Mouse (Mus musculus) megakaryocyte, embryonic 14.5 days (primary cell): ENCODE results near the gene Ntf5. TPM values are rescaled to one million over a fixed set of nuclear protein-coding genes. Genes with fewer than 3 reads are reported as not detected.
A peak's percentile ranks its signal among the peaks of the same experiment; 100 is the strongest.

Experiments
- H3K27me3 ChIP-seq: replicated peaks from 2 replicates; pipeline ENCODE3; 2012; ENCODE audit warnings: inconsistent platforms
- H3K36me3 ChIP-seq: replicated peaks from 2 replicates; pipeline ENCODE3; 2012; ENCODE audit warnings: low read length, inconsistent platforms, mixed read lengths
- H3K4me1 ChIP-seq: 2 replicates; pipeline ENCODE4 v1.6.1; 2012; ENCODE audit warnings: inconsistent platforms
- H3K4me3 ChIP-seq: replicated peaks from 2 replicates; pipeline ENCODE3; 2012; ENCODE audit warnings: moderate library complexity, mild to moderate bottlenecking, inconsistent platforms
- H3K9me3 ChIP-seq: 2 replicates; pipeline ENCODE4 v1.6.1; 2012; ENCODE audit warnings: inconsistent platforms
- FLI1 ChIP-seq: IDR thresholded peaks from 2 replicates; pipeline ENCODE4 v1.6.1; 2012; ENCODE audit warnings: low read length, inconsistent platforms, mixed read lengths
- GATA1 ChIP-seq: IDR thresholded peaks from 3 replicates; pipeline ENCODE4 v1.6.1; 2012; ENCODE audit warnings: mixed read lengths, low read length, inconsistent platforms, borderline replicate concordance
- polyA plus RNA-seq: library from polyadenylated mRNA; stranded (reverse); fragments of >175 nt; gene quantifications from 2 replicates; pipeline ENCODE4 v1.2.3, GENCODE M21; 2012; ENCODE audit warnings: low replicate concordance; ENCODE audit not compliant: insufficient read depth

Gene Ntf5
- polyA plus RNA-seq, 1 experiment, result not detected

GRCm38 (mm10) chr7:45403532-45404261 is 9.8 kb upstream of the Ntf5 start:
- H3K36me3 ChIP-seq, result no peaks in the 10 kb centered on the region
- peaks cover 34% of the 10 kb centered on the region for H3K4me1 ChIP-seq
- H3K9me3 ChIP-seq, result peaks cover 3% of the 10 kb centered on the region; the same call in 1 of the 2 replicates
- peaks cover 55% of the 10 kb centered on the region for H3K27me3 ChIP-seq
- TF ChIP-seq FLI1 (no peak), GATA1 (no peak)
- H3K4me3 ChIP-seq, result no peak overlapping the region

GRCm38 (mm10) chr7:45405091-45406075 is 8.1 kb upstream of the Ntf5 start, which contains the start of gene Kcna7:
Kcna7 (plus strand) TSS chr7:45405653.
- peak within 1 kb of the TSS; percentile 91 for H3K4me3 ChIP-seq

DNA sequence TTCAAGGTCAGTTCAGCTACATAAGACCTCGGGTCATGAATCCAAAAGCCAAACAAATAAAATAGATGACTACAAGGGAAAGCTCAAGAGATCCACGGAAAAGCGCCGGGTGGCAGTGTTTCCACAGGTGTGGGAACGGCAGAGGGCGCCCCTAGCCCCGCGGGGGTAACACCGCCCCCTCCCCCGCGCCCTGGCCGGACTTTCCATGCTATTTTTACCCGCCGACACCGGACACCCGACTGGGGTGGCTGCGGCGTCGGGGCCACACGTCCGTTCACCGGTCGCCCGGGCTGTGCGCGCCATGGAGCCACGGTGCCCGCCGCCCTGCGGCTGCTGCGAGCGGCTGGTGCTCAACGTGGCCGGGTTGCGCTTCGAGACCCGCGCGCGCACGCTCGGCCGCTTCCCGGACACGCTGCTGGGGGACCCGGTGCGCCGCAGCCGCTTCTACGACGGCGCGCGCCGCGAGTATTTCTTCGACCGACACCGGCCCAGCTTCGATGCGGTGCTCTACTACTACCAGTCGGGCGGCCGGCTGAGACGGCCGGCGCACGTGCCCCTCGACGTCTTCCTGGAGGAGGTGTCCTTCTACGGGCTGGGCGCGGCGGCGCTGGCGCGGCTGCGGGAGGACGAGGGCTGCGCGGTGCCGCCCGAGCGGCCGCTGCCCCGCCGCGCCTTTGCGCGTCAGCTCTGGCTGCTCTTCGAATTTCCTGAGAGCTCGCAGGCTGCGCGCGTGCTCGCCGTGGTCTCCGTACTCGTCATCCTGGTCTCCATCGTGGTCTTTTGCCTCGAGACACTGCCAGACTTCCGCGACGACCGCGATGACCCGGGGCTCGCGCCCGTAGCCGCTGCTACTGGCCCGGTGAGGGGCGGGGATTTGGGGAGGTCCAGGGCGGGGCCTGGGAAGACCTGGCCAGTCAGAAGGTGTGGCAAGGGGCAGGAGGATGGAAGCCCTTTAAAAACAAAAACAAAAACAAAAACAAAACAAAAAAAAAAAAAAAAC is 7.0 kb upstream of the Ntf5 start:
- TF ChIP-seq FLI1 (no peak), GATA1 (no peak)
- H3K4me3 ChIP-seq, result peak overlapping the region; percentile 91
- H3K36me3 ChIP-seq, result no peaks in the 10 kb centered on the region
- H3K9me3 ChIP-seq, result peaks cover 3% of the 10 kb centered on the region; the same call in 1 of the 2 replicates
- peaks cover 35% of the 10 kb centered on the region for H3K4me1 ChIP-seq
- H3K27me3 ChIP-seq, result peaks cover 81% of the 10 kb centered on the region

More at GRCm38 (mm10) chr7:45405091-45406075, 8.1 kb upstream of the Ntf5 start, which contains the start of gene Kcna7:
- H3K36me3 ChIP-seq, result no peaks in the 10 kb centered on the region
- H3K4me1 ChIP-seq, result peaks cover 35% of the 10 kb centered on the region
- TF ChIP-seq GATA1, result no peak
- no peak for TF ChIP-seq FLI1
- H3K9me3 ChIP-seq, result peaks cover 3% of the 10 kb centered on the region; the same call in 1 of the 2 replicates
- H3K27me3 ChIP-seq, result peaks cover 71% of the 10 kb centered on the region

DNA sequence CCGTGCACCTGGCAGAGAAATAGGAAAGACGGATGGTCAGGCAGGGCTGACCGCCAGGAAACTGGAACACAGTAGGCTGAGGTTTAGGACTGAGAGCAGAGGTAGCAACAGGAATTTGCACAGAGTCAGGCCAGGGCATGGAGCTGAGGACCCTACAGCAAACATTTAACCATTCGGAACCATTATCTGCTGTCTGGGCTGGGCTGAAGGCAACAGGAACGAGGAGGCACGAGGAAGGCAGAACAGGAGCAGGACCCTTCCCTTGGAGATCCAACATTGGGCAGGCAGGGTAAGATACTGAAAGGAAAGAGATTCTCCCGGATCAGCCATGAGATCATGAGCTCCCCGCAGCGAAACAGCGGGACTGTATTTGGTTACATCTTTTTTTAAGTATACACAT is 5.7 kb upstream of the Ntf5 start:
- no peaks in the 10 kb centered on the region for H3K36me3 ChIP-seq
- TF ChIP-seq FLI1 (no peak), GATA1 (no peak)
- peaks cover 39% of the 10 kb centered on the region for H3K4me1 ChIP-seq
- no peaks in the 10 kb centered on the region; the same call in 1 of the 2 replicates for H3K9me3 ChIP-seq
- peaks cover 78% of the 10 kb centered on the region for H3K27me3 ChIP-seq
- H3K4me3 ChIP-seq, result no peak overlapping the region

- Histone ChIP-seq H3K36me3 (no peaks in the 10 kb centered on the region), H3K4me3 (no peak overlapping the region), H3K9me3 (no peaks in the 10 kb centered on the region; the same call in 1 of the 2 replicates), H3K4me1 (peaks cover 43% of the 10 kb centered on the region), H3K27me3 (peaks cover 79% of the 10 kb centered on the region)
- no peak for TF ChIP-seq GATA1
- TF ChIP-seq FLI1, result no peak
Measured at GRCm38 (mm10) chr7:45408351-45408750, 5.1 kb upstream of the Ntf5 start.

- Histone ChIP-seq H3K4me3 (no peak overlapping the region), H3K36me3 (no peaks in the 10 kb centered on the region), H3K4me1 (peaks cover 49% of the 10 kb centered on the region), H3K27me3 (peaks cover 85% of the 10 kb centered on the region), H3K9me3 (no peaks in the 10 kb centered on the region; the same call in 1 of the 2 replicates)
- TF ChIP-seq GATA1 (no peak), FLI1 (no peak)
Measured at GRCm38 (mm10) chr7:45408949-45409348, 4.5 kb upstream of the Ntf5 start.

DNA sequence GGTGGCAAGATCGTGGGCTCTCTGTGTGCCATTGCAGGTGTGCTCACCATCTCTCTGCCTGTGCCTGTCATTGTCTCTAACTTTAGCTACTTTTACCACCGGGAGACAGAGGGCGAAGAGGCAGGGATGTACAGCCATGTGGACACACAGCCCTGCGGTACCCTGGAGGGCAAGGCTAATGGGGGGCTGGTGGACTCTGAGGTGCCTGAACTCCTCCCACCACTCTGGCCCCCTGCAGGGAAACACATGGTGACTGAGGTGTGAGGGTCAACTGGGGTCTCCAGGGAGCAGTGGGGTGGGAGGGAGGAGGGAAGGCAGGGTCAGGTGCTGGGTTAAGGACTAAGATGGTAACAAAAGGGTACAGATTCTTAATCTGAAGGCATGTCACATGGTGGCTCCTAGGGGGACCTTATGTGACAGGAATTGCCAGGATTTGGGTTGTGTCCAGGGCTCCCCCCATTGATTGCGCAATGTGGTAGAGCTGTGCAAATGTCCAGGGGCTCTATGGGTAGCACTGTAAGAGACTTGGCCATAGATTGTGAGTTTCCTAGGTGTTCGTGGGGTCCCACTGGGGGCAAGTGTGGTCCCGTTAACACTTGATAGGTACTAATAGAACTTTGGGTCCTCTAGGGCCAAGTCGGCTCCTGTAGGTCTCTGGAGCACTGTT is 3.9 kb upstream of the Ntf5 start:
- H3K9me3 ChIP-seq, result no peaks in the 10 kb centered on the region; the same call in 1 of the 2 replicates
- H3K36me3 ChIP-seq, result no peaks in the 10 kb centered on the region
- H3K27me3 ChIP-seq, result peaks cover 92% of the 10 kb centered on the region
- H3K4me3 ChIP-seq, result no peak overlapping the region
- H3K4me1 ChIP-seq, result peaks cover 56% of the 10 kb centered on the region
- TF ChIP-seq FLI1 (no peak), GATA1 (no peak)

DNA sequence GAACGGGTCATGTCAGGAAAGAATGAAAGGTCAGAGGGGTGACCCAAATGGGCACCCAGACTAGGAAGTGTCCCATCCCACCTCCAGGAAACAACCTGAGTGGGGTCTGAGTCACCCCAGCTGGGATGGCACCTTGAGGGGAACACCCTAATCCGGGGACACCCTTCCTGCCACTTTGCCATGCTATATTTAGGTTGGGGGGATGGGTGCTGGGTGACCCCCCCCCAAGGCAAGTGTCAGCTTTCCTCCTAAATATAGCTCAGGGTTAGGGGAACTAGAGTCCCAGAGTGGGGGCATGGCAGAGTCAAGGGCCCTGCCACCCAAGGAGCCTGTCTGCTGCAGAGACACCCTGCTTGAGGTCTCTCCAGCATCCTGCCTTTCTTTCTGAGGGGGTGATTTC is 1.1 kb upstream of the Ntf5 start:
- H3K36me3 ChIP-seq, result no peaks in the 10 kb centered on the region
- H3K27me3 ChIP-seq, result peaks cover 95% of the 10 kb centered on the region
- TF ChIP-seq FLI1, result no peak
- no peak for TF ChIP-seq GATA1

More for the DNA sequence above, 1.1 kb upstream of the Ntf5 start:
- Histone ChIP-seq H3K4me1 (peaks cover 44% of the 10 kb centered on the region), H3K9me3 (no peaks in the 10 kb centered on the region; the same call in 1 of the 2 replicates), H3K4me3 (no peak overlapping the region)
